Mouse (Mus musculus): ENCODE results near the gene Gm10762.

GRCm38 (mm10) chr2:128972301-128972700, 4.8 kb upstream of the Gm10762 start:
- no peak for TF ChIP-seq CTCF (IDR thresholded peaks at IDR 0.05; ENCODE audit: low read depth, low read length)
- no peak for TF ChIP-seq POLR2A (IDR thresholded peaks at IDR 0.05; ENCODE audit: extremely low read depth, insufficient read depth, low read length)

Data from liver, adult 2 months (tissue).